Mouse (Mus musculus): ENCODE results near the gene Aox3.

DNA sequence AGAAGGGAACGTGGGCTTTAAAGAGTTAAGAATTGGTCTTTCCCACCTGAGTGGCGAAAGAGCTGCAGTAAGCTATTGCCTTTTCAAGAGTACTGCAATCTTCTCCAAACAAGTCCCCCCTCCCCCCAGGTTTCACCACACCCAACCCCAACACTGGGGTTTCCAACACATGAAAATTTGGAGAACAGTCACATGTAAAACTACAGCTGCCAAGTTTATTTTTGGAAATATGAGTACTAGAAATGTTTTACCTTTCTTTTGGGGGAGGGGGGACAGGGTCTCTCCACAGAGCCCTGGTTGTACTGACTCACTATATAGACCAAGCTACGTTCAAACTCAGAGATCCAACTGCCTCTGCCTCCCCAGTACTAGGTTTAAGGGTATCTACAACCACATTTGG, 82.1 kb downstream of the Aox3 start:
- no peak for TF ChIP-seq CTCF (IDR thresholded peaks at IDR 0.05; ENCODE audit: extremely low read depth, insufficient read length, insufficient replicate concordance, low read depth, low read length)
- TF ChIP-seq POLR2A (IDR thresholded peaks at IDR 0.05; ENCODE audit: low read depth, low read length), result no peak

All from small intestine, adult 2 months (tissue).